Mouse (Mus musculus): Measurements from ENCODE around the gene Gphb5.

DNA sequence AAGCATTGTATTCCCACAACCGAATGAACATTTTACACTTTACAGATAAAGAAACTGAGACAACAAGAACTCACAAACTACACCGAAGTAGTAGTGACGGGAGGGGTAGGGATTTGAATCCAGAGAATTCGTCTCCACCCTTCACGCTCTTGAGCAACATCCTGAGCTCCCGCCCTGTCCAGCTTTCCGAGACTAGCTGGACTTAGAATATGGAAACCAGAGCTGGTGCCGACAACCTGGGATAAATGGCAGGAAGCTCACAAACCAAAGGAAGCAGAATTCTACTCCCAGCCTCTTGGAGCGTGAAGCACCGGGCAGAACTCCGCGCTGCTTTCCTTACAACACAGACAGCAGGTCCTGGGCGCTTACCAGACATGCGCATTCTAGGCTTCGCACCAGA, 28.7 kb downstream of the Gphb5 start:
- no peak for TF ChIP-seq POLR2A (IDR thresholded peaks at IDR 0.05; ENCODE audit: low read depth, low read length)
- no peak for TF ChIP-seq CTCF (IDR thresholded peaks at IDR 0.05; ENCODE audit: borderline replicate concordance, insufficient read depth, low read length)
